Mouse (Mus musculus) CH12.LX (cell line): ENCODE results near the gene Fancc. TPM values are rescaled to one million over a fixed set of nuclear protein-coding genes. Genes with fewer than 3 reads are reported as not detected.

Experiments used
- DNase-seq: peaks from one replicate; pipeline ENCODE4 v3.0.0-alpha.2; 2013; ENCODE audit errors: extremely low read depth
- H3K27ac ChIP-seq: 2 replicates; pipeline ENCODE4 v1.5.1; 2012; ENCODE audit warnings: low read depth, mild to moderate bottlenecking, control low read depth, moderate library complexity; ENCODE audit not compliant: insufficient read depth
- H3K27me3 ChIP-seq: replicated peaks from 2 replicates; pipeline ENCODE3; 2012; ENCODE audit warnings: inconsistent platforms
- H3K36me3 ChIP-seq, 2 experiments: replicated peaks in 1 of 2; 2 replicates each; pipeline versions ENCODE3 to v1.6.1; 2012; ENCODE audit warnings: inconsistent platforms in 1 of 2, low read length in 1 of 2, mild to moderate bottlenecking in 1 of 2, mixed read lengths in 1 of 2, moderate library complexity in 1 of 2; ENCODE audit not compliant: control insufficient read depth in 1 of 2, insufficient read depth in 1 of 2
- H3K4me1 ChIP-seq, 2 experiments: 2 replicates each; pipeline ENCODE4 v1.6.1; 2012; ENCODE audit warnings: inconsistent platforms in 1 of 2, moderate library complexity in 1 of 2; ENCODE audit not compliant: insufficient read depth in 2 of 2, control insufficient read depth in 1 of 2
- H3K4me2 ChIP-seq: 2 replicates; pipeline ENCODE4 v1.6.1; 2012; ENCODE audit warnings: low read depth, mild to moderate bottlenecking, control low read depth; ENCODE audit not compliant: poor library complexity, insufficient read depth, severe bottlenecking
- H3K4me3 ChIP-seq, 3 experiments: fragments of 150-350 bp in 1 of 3; sonication (generic) in 1 of 3; replicated peaks in 1 of 3; 2 replicates each; pipeline versions ENCODE3 to v1.5.1; 2011 to 2012; ENCODE audit warnings: low read depth in 2 of 3, low read length in 2 of 3, mild to moderate bottlenecking in 2 of 3, moderate library complexity in 2 of 3, control low read depth in 1 of 3, improper control_type of control experiment in 1 of 3, inconsistent platforms in 1 of 3, mixed read lengths in 1 of 3; ENCODE audit not compliant: poor library complexity in 1 of 3
- H3K79me2 ChIP-seq: replicated peaks from 2 replicates; pipeline ENCODE4 v1.6.1; 2012; ENCODE audit warnings: mild to moderate bottlenecking, moderate library complexity; ENCODE audit not compliant: control insufficient read depth, poor library complexity, insufficient read depth, severe bottlenecking; ENCODE audit errors: extremely low read depth
- H3K9ac ChIP-seq: 2 replicates; pipeline ENCODE4 v1.6.1; 2012; ENCODE audit warnings: low read depth, mild to moderate bottlenecking, control low read depth, moderate library complexity; ENCODE audit not compliant: insufficient read depth
- H3K9me3 ChIP-seq: replicated peaks from 2 replicates; pipeline ENCODE3; 2012; ENCODE audit warnings: low read length, inconsistent platforms, mixed read lengths
- CTCF ChIP-seq, 2 experiments: IDR thresholded peaks in 1 of 2; conservative IDR thresholded peaks in 1 of 2; 2 replicates each; pipeline ENCODE4 v1.5.1; 2011 to 2012; ENCODE audit warnings: low read depth in 2 of 2, low read length in 2 of 2, improper control_type of control experiment in 1 of 2, inconsistent platforms in 1 of 2, mild to moderate bottlenecking in 1 of 2, moderate library complexity in 1 of 2
- E2F4 ChIP-seq: IDR thresholded peaks from 2 replicates; pipeline ENCODE4 v1.6.1; 2011; ENCODE audit warnings: low read depth, low read length, improper control_type of control experiment; ENCODE audit not compliant: insufficient replicate concordance
- ELF1 ChIP-seq: IDR thresholded peaks from 2 replicates; pipeline ENCODE4 v1.6.1; 2014; ENCODE audit warnings: low read depth, mild to moderate bottlenecking, inconsistent platforms, low read length, improper control_type of control experiment
- GABPA ChIP-seq: IDR thresholded peaks from 2 replicates; pipeline ENCODE4 v1.6.1; 2012; ENCODE audit warnings: low read depth, low read length, improper control_type of control experiment, inconsistent platforms; ENCODE audit not compliant: insufficient replicate concordance
- HCFC1 ChIP-seq: IDR thresholded peaks from 2 replicates; pipeline ENCODE4 v1.6.1; 2012; ENCODE audit warnings: low read depth, mild to moderate bottlenecking, inconsistent platforms, low read length, improper control_type of control experiment
- JUN ChIP-seq: IDR thresholded peaks from 2 replicates; pipeline ENCODE4 v1.6.1; 2011; ENCODE audit warnings: low read depth, mild to moderate bottlenecking, low read length, improper control_type of control experiment, moderate library complexity; ENCODE audit not compliant: insufficient read depth
- KAT2A ChIP-seq: IDR thresholded peaks from 2 replicates; pipeline ENCODE4 v1.6.1; 2012; ENCODE audit warnings: low read length, improper control_type of control experiment, inconsistent platforms; ENCODE audit not compliant: insufficient replicate concordance
- MAFK ChIP-seq: IDR thresholded peaks from 2 replicates; pipeline ENCODE4 v1.6.1; 2011; ENCODE audit warnings: low read length, improper control_type of control experiment; ENCODE audit not compliant: insufficient replicate concordance
- MAX ChIP-seq: IDR thresholded peaks from 2 replicates; pipeline ENCODE4 v1.6.1; 2011; ENCODE audit warnings: low read length, improper control_type of control experiment
- MEF2A ChIP-seq: IDR thresholded peaks from 2 replicates; pipeline ENCODE4 v1.6.1; 2014; ENCODE audit warnings: low read depth, mild to moderate bottlenecking, inconsistent platforms, low read length, improper control_type of control experiment, borderline replicate concordance
- MXI1 ChIP-seq: IDR thresholded peaks from 2 replicates; pipeline ENCODE4 v1.6.1; 2011; ENCODE audit warnings: mild to moderate bottlenecking, low read depth, low read length, improper control_type of control experiment
- MYC ChIP-seq: IDR thresholded peaks from 2 replicates; pipeline ENCODE4 v1.6.1; 2011; ENCODE audit warnings: low read depth, mild to moderate bottlenecking, improper control_type of control experiment, low read length
- NRF1 ChIP-seq: IDR thresholded peaks from 2 replicates; pipeline ENCODE4 v1.6.1; 2014; ENCODE audit warnings: low read depth, mild to moderate bottlenecking, inconsistent platforms, low read length, improper control_type of control experiment, moderate library complexity
- POLR2A ChIP-seq: IDR thresholded peaks from 2 replicates; pipeline ENCODE4 v1.6.1; 2011; ENCODE audit warnings: low read depth, mild to moderate bottlenecking, improper control_type of control experiment, low read length
- SMC3 ChIP-seq: IDR thresholded peaks from 2 replicates; pipeline ENCODE4 v1.6.1; 2011; ENCODE audit warnings: low read depth, low read length, improper control_type of control experiment
- TBP ChIP-seq: conservative IDR thresholded peaks from 2 replicates; pipeline ENCODE4 v1.6.1; 2011; ENCODE audit warnings: low read depth, low read length, improper control_type of control experiment
- TCF12 ChIP-seq: IDR thresholded peaks from 2 replicates; pipeline ENCODE4 v1.6.1; 2014; ENCODE audit warnings: low read depth, mild to moderate bottlenecking, inconsistent platforms, low read length, improper control_type of control experiment
- USF1 ChIP-seq: IDR thresholded peaks from 2 replicates; pipeline ENCODE4 v1.6.1; 2014; ENCODE audit warnings: low read depth, mild to moderate bottlenecking, inconsistent platforms, low read length, improper control_type of control experiment
- ZKSCAN1 ChIP-seq: IDR thresholded peaks from 2 replicates; pipeline ENCODE4 v1.6.1; 2012; ENCODE audit warnings: low read depth, inconsistent platforms, low read length, improper control_type of control experiment, borderline replicate concordance
- ZMIZ1 ChIP-seq: IDR thresholded peaks from 2 replicates; pipeline ENCODE4 v1.6.1; 2012; ENCODE audit warnings: low read depth, mild to moderate bottlenecking, inconsistent platforms, low read length, improper control_type of control experiment
- ZNF384 ChIP-seq: IDR thresholded peaks from 2 replicates; pipeline ENCODE4 v1.6.1; 2012; ENCODE audit warnings: low read depth, low read length, improper control_type of control experiment, inconsistent platforms
- dilution Hi-C: fragments of 300-500 bp; cut with MboI; formaldehyde crosslinking; loops from 2 replicates; pipeline ENCODE4 v1.14.3; 2020; ENCODE audit warnings: low sequenced_read_pairs; ENCODE audit not compliant: extremely low pct_unique_long_range_greater_than_20kb, extremely low pct_ligation_motif_present
- in situ Hi-C: fragments of 300-500 bp; cut with MboI; formaldehyde crosslinking; loops from 3 replicates; pipeline ENCODE4 v1.14.3; 2019; ENCODE audit warnings: low sequenced_read_pairs, low pct_ligation_motif_present, low pct_unique_long_range_greater_than_20kb, mixed read lengths
- polyA plus RNA-seq: library from polyadenylated mRNA; unstranded; fragments of >175 nt; gene quantifications from 2 replicates; pipeline ENCODE4 v1.2.1, GENCODE M21; 2012; ENCODE audit warnings: low read depth; ENCODE audit not compliant: insufficient read length
- total RNA-seq, 2 experiments: library from RNA; depleted of rRNA; stranded (reverse); fragments of 300-350 nt in 1 of 2; fragments of >200 nt in 1 of 2; gene quantifications; 2 replicates each; pipeline ENCODE4 v1.2.3; 2012 to 2014

Fancc gene
- total and polyA plus RNA-seq, 3 experiments, result 8.2 to 12.4 (median 8.7) TPM

DNA sequence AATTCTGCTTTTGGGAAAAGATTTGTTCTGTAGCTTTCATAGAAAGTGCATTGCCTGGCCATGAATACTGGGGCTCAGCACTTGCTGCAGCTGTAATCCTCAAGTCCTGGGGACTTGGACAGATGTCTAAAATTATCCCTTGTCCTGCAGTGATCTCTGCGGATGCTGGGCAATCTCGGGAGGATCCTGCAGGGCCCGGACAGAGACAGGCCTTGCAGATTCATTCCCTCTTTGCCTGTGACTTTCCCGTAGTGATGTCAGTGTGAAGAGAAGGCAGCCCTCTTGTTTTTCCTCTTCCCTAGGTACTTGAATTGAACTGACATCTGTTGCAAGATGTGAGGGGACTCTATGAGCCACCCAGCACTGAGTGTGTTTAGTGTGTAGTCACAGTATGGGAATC lies 236.9 kb downstream of the Fancc start:
- in situ Hi-C loops, result no loop called here
- peaks cover 0 to 12% of the 10 kb centered on the region in 2 experiments; a peak in 2 of 4 replicates for H3K4me1 ChIP-seq
- TF ChIP-seq CTCF (conservative IDR thresholded peaks at IDR 0.05 in 1 of 2, IDR thresholded peaks at IDR 0.05 in 1 of 2; ENCODE audit: low read depth in 2 of 2, low read length in 2 of 2), result no peak
- TF ChIP-seq MYC, result no peak
- no peak for TF ChIP-seq MAX
- TF ChIP-seq SMC3, result no peak
- TF ChIP-seq TBP, result no peak
- TF ChIP-seq ELF1, result no peak
- TF ChIP-seq USF1, result no peak
- TF ChIP-seq POLR2A, result no peak
- TF ChIP-seq ZKSCAN1, result no peak
- TF ChIP-seq TCF12, result no peak
- TF ChIP-seq NRF1, result no peak
- TF ChIP-seq MXI1, result no peak
- TF ChIP-seq, all 38 proteins: peak for 0
- no peak overlapping the region for H3K27ac ChIP-seq
- dilution Hi-C loops, result no loop called here
- H3K27me3 ChIP-seq, result no peaks in the 10 kb centered on the region
- H3K9me3 ChIP-seq, result no peaks in the 10 kb centered on the region
- H3K4me3 ChIP-seq, result no peak overlapping the region
- H3K4me2 ChIP-seq, result no peak overlapping the region
- H3K36me3 ChIP-seq, result peaks cover 7 to 67% of the 10 kb centered on the region in 2 experiments
- no peak for DNase-seq
- no peak overlapping the region for H3K9ac ChIP-seq
- no peaks in the 10 kb centered on the region; the same call in 1 of the 2 replicates for H3K79me2 ChIP-seq

DNA sequence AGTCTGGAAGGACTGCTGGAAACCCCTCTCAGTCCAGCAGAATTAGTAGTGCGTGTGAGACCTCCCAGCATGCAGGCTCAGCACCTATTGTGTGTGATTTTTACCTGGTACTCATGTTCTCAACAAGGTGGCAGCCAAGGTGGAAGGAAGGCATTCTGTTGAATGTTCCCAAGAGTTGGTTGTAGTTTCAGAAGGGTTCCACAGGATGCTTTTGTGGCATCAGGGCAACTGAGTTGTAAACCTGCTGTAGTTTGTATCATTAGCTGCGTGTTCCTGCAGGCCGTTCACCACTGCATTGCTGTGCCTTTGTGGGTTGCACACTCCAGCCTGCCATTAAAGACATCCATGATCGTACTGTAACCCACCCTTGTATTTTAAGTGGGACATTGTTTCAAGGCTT lies 238.4 kb downstream of the Fancc start:
- H3K79me2 ChIP-seq, result no peaks in the 10 kb centered on the region; the same call in 1 of the 2 replicates
- peaks cover 5 to 26% of the 10 kb centered on the region in 2 experiments for H3K4me1 ChIP-seq
- TF ChIP-seq KAT2A, result no peak
- TF ChIP-seq ZMIZ1, result no peak
- no peak for TF ChIP-seq ELF1
- TF ChIP-seq MAFK, result no peak
- no peak for TF ChIP-seq HCFC1
- no peak for TF ChIP-seq MYC
- TF ChIP-seq JUN, result no peak
- TF ChIP-seq ZKSCAN1, result no peak
- no peak for TF ChIP-seq ZNF384
- TF ChIP-seq E2F4, result no peak
- TF ChIP-seq SMC3, result no peak
- no peak for TF ChIP-seq GABPA
- TF ChIP-seq MEF2A, result no peak
- no peak for TF ChIP-seq CTCF (conservative IDR thresholded peaks at IDR 0.05 in 1 of 2, IDR thresholded peaks at IDR 0.05 in 1 of 2; ENCODE audit: low read depth in 2 of 2, low read length in 2 of 2)
- DNase-seq, result no peak
- H3K9me3 ChIP-seq, result no peaks in the 10 kb centered on the region
- H3K4me3 ChIP-seq, result no peak overlapping the region
- no peak overlapping the region for H3K27ac ChIP-seq
- no peak overlapping the region for H3K9ac ChIP-seq
- no peak overlapping the region for H3K4me2 ChIP-seq
- in situ Hi-C loops, result no loop called here
- dilution Hi-C loops, result no loop called here
- H3K36me3 ChIP-seq, result peaks cover 7 to 71% of the 10 kb centered on the region in 2 experiments
- H3K27me3 ChIP-seq, result no peaks in the 10 kb centered on the region
